Mouse (Mus musculus): Measurements from ENCODE around the gene Bves. TPM values are rescaled to one million over a fixed set of nuclear protein-coding genes. Genes with fewer than 3 reads are reported as not detected.

Gene Bves
- polyA plus RNA-seq, 1 experiment from 2014 or later, result 4.6 TPM

- Histone ChIP-seq H3K4me3 (no peak overlapping the region), H3K4me2 (replicated peaks) (no peak overlapping the region), H3K9me3 (no peaks in the 10 kb centered on the region), H3K27ac (no peak overlapping the region), H3K9ac (no peak overlapping the region), H3K4me1 (no peaks in the 10 kb centered on the region), H3K27me3 (no peaks in the 10 kb centered on the region), H3K36me3 (no peaks in the 10 kb centered on the region)
- 69% methylated on average over 5 of the region's 5 CpGs for WGBS
- ATAC-seq (ENCODE audit: low FRiP score, low read depth), result no peak
These were observed 76.6 kb downstream of the Bves start for GRCm38 (mm10) chr10:45412144-45412543.

Other genes starting within 250 kb of the Bves start
- gene Popdc3, start 157.7 kb upstream of the Bves start, polyA plus RNA-seq (2015; fragmentation: Nextera tagmentation; extraction: Ambion mirVana), result 1.7 and 2.6 TPM in 2 replicates
- 3.7 and 5.5 TPM in 2 replicates for gene Lin28b, start 150.6 kb downstream of the Bves start, polyA plus RNA-seq (2015; fragmentation: Nextera tagmentation; extraction: Ambion mirVana)
- gene Hace1, start 242.1 kb downstream of the Bves start, polyA plus RNA-seq (2015; fragmentation: Nextera tagmentation; extraction: Ambion mirVana), result 19.9 and 20.1 TPM in 2 replicates